In the genomic region with DNA sequence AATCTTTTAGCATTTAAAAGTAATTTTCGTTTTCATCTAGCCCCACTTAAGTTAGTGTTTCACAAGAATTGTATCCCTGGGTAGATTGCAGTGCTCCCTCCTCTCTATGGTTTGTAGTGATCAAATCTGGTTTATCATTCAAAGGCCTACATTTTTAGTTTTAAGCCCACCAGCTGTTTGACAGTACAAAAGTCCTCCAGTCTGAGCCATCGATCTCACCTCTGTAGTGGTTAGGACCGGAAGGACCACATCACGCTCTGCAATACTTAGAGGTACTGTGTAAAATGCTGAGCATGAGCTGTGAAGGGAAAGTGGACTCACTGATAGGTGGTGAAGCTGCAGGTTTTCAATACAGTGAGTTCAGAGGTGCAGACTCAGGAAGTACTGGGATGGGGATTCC, we compare ENCODE assay signal across 8 mouse cellular contexts. TPM values are rescaled to one million over a fixed set of nuclear protein-coding genes. Genes with fewer than 3 reads are reported as not detected.
DNase-seq lines count a peak whose midpoint lies in the region; ATAC-seq and TF ChIP-seq lines count a peak whose summit lies in the region.

No protein-coding gene starts in this region.

- H3K36me3 ChIP-seq in heart, embryonic 13.5 days, result peaks cover 20% of the 10 kb centered on the region
- H3K36me3 ChIP-seq in C2C12 (ENCODE audit: control insufficient read depth, insufficient read depth), result peaks cover 33% of the 10 kb centered on the region
- H3K36me3 ChIP-seq in forebrain, embryonic 12.5 days (replicated peaks), result peaks cover 9% of the 10 kb centered on the region
- peaks cover 15% of the 10 kb centered on the region for H3K36me3 ChIP-seq in liver, embryonic 15.5 days (replicated peaks)

- no peaks in the 10 kb centered on the region for H3K9me3 ChIP-seq in heart, embryonic 13.5 days
- no peaks in the 10 kb centered on the region for H3K9me3 ChIP-seq in forebrain, embryonic 12.5 days
- H3K9me3 ChIP-seq in liver, embryonic 15.5 days (replicated peaks), result no peaks in the 10 kb centered on the region

- peaks cover 61% of the 10 kb centered on the region for H3K79me2 ChIP-seq in C2C12 (ENCODE audit: control insufficient read depth, insufficient read depth)

- TF ChIP-seq CTCF in C2C12 (IDR thresholded peaks at IDR 0.05; ENCODE audit: control insufficient read depth, insufficient read depth, insufficient read length), result no peak

- H3K79me3 ChIP-seq in C2C12 (ENCODE audit: low read depth), result peaks cover 55% of the 10 kb centered on the region

- ATAC-seq in heart, embryonic 13.5 days (ENCODE audit: extremely low read depth, insufficient number of reproducible peaks, low FRiP score, low TSS enrichment), result no peak
- no peak for ATAC-seq in forebrain, embryonic 12.5 days (ENCODE audit: low FRiP score)
- no peak for ATAC-seq in liver, embryonic 15.5 days (ENCODE audit: insufficient read depth)
- no peak for ATAC-seq in frontal cortex, adult (ENCODE audit: low TSS enrichment)

- peak overlapping the region; percentile 92 for H3K4me2 ChIP-seq in heart, embryonic 13.5 days
- H3K4me2 ChIP-seq in forebrain, embryonic 12.5 days, result peak overlapping the region; percentile 79
- H3K4me2 ChIP-seq in liver, embryonic 15.5 days, result peak overlapping the region; percentile 87

- H3K9ac ChIP-seq in heart, embryonic 13.5 days, result peak overlapping the region; percentile 99
- peak overlapping the region; percentile 95 for H3K9ac ChIP-seq in forebrain, embryonic 12.5 days
- peak overlapping the region; percentile 100 for H3K9ac ChIP-seq in liver, embryonic 15.5 days

- WGBS in heart, embryonic 13.5 days, result 17% methylated on average over 4 of the region's 4 CpGs
- 50% methylated on average over 4 of the region's 4 CpGs for WGBS in forebrain, embryonic 12.5 days
- 4% methylated on average over 4 of the region's 4 CpGs for WGBS in liver, embryonic 15.5 days (ENCODE audit: insufficient replicate concordance)

- no peak for DNase-seq in heart, postnatal 25 days (ENCODE audit: low spot score)
- no peak for DNase-seq in frontal cortex, postnatal 25 days (ENCODE audit: low spot score in 2 of 2)
- DNase-seq in spleen, postnatal 4 days (ENCODE audit: low spot score in 2 of 2), result no peak

- intact Hi-C loops in heart, postnatal 25 days (cut with DNase I), result no loop called here

- H3K27me3 ChIP-seq in heart, embryonic 13.5 days (replicated peaks), result peaks cover 8% of the 10 kb centered on the region; the same call in 1 of the 2 replicates
- no peaks in the 10 kb centered on the region for H3K27me3 ChIP-seq in C2C12 (ENCODE audit: control insufficient read depth, insufficient read depth, insufficient read length)
- 0 out of 2 replicates have a peak, but pooled peaks cover under 1% of the 10 kb centered on the region for H3K27me3 ChIP-seq in forebrain, embryonic 12.5 days
- no peaks in the 10 kb centered on the region for H3K27me3 ChIP-seq in liver, embryonic 15.5 days

- peak overlapping the region; percentile 100 for H3K27ac ChIP-seq in heart, embryonic 13.5 days (replicated peaks)
- H3K27ac ChIP-seq in forebrain, embryonic 12.5 days, result peak overlapping the region; percentile 98
- peak overlapping the region; percentile 99 for H3K27ac ChIP-seq in liver, embryonic 15.5 days (replicated peaks)

- H3ac ChIP-seq in C2C12 (ENCODE audit: control insufficient read depth, insufficient read length, low read depth), result peak overlapping the region; percentile 68

- peaks cover 42% of the 10 kb centered on the region for H3K4me1 ChIP-seq in heart, embryonic 13.5 days
- H3K4me1 ChIP-seq in forebrain, embryonic 12.5 days, result peaks cover 34% of the 10 kb centered on the region
- H3K4me1 ChIP-seq in liver, embryonic 15.5 days (replicated peaks), result peaks cover 46% of the 10 kb centered on the region

- peak overlapping the region; percentile 87 for H3K4me3 ChIP-seq in heart, embryonic 13.5 days
- H3K4me3 ChIP-seq in C2C12 (ENCODE audit: insufficient read depth, poor library complexity, severe bottlenecking), result peak overlapping the region; percentile 92
- peak overlapping the region; percentile 86 for H3K4me3 ChIP-seq in forebrain, embryonic 12.5 days (replicated peaks)
- H3K4me3 ChIP-seq in liver, embryonic 15.5 days (replicated peaks), result peak overlapping the region; percentile 99

TF ChIP-seq in C2C12, 6 proteins besides CTCF, POLR2A, EP300 and RAD21:
- TF ChIP-seq MYOG (IDR thresholded peaks at IDR 0.05; ENCODE audit: control insufficient read depth, extremely low read depth, insufficient read length), result no peak
- TF ChIP-seq FOSL1 (IDR thresholded peaks at IDR 0.05; ENCODE audit: insufficient read depth, low read length, poor library complexity, severe bottlenecking), result no peak
- TF ChIP-seq MYOD1 (IDR thresholded peaks at IDR 0.05; ENCODE audit: control insufficient read depth, insufficient read length, low read depth), result no peak
- TF ChIP-seq MAX (IDR thresholded peaks at IDR 0.05), result no peak
- TF ChIP-seq USF1 (IDR thresholded peaks at IDR 0.05; ENCODE audit: low read depth), result no peak

RNA-seq across cellular contexts. Expression of gene Eif4e2, which starts 1.0 kb away (rescaled TPM):
- 120 and 123 TPM in 2 replicates for polyA plus RNA-seq in heart, embryonic 13.5 days (2015; fragmentation: Nextera tagmentation; extraction: Ambion mirVana)
- 10 to 100 TPM; 47.5 to 52.2 TPM for total RNA-seq in heart, postnatal 25 days (2021)
- polyA plus RNA-seq in C2C12 (2012; fragmentation: generic; extraction: Trizol), result 159 TPM
- polyA plus RNA-seq in forebrain, embryonic 12.5 days (2016; fragmentation: Nextera tagmentation; extraction: Ambion mirVana), result 134 and 137 TPM in 2 replicates
- 69.4 and 73.3 TPM in 2 replicates for polyA plus RNA-seq in liver, embryonic 15.5 days (2015; fragmentation: Nextera tagmentation; extraction: Ambion mirVana)

RNA-seq across cellular contexts. Expression of gene Chrng, which starts 10.3 kb away (rescaled TPM):
- polyA plus RNA-seq in heart, embryonic 13.5 days (2015; fragmentation: Nextera tagmentation; extraction: Ambion mirVana), result 0.67 and 1.2 TPM in 2 replicates
- total RNA-seq in heart, postnatal 25 days (2021), result not detected
- polyA plus RNA-seq in C2C12 (2012; fragmentation: generic; extraction: Trizol), result 3.5 TPM
- polyA plus RNA-seq in forebrain, embryonic 12.5 days (2016; fragmentation: Nextera tagmentation; extraction: Ambion mirVana), result not detected in 2 replicates
- 0.89 and 1.1 TPM in 2 replicates for polyA plus RNA-seq in liver, embryonic 15.5 days (2015; fragmentation: Nextera tagmentation; extraction: Ambion mirVana)

RNA-seq across cellular contexts. Expression of gene Chrnd, which starts 24.3 kb away (rescaled TPM):
- not detected in 2 replicates for polyA plus RNA-seq in heart, embryonic 13.5 days (2015; fragmentation: Nextera tagmentation; extraction: Ambion mirVana)
- not detected for total RNA-seq in heart, postnatal 25 days (2021)
- 7.4 TPM for polyA plus RNA-seq in C2C12 (2012; fragmentation: generic; extraction: Trizol)
- polyA plus RNA-seq in forebrain, embryonic 12.5 days (2016; fragmentation: Nextera tagmentation; extraction: Ambion mirVana), result 0.10 TPM in 1 of 2 replicates, not detected in the other
- polyA plus RNA-seq in liver, embryonic 15.5 days (2015; fragmentation: Nextera tagmentation; extraction: Ambion mirVana), result 0.36 and 0.45 TPM in 2 replicates

RNA-seq across cellular contexts. Expression of gene Prss56, which starts 31.6 kb away (rescaled TPM):
- 0.11 TPM in 1 of 2 replicates, not detected in the other for polyA plus RNA-seq in heart, embryonic 13.5 days (2015; fragmentation: Nextera tagmentation; extraction: Ambion mirVana)
- total RNA-seq in heart, postnatal 25 days (2021), result not detected
- polyA plus RNA-seq in C2C12 (2012; fragmentation: generic; extraction: Trizol), result 0.07 TPM
- polyA plus RNA-seq in forebrain, embryonic 12.5 days (2016; fragmentation: Nextera tagmentation; extraction: Ambion mirVana), result not detected in 2 replicates
- not detected in 2 replicates for polyA plus RNA-seq in liver, embryonic 15.5 days (2015; fragmentation: Nextera tagmentation; extraction: Ambion mirVana)

RNA-seq across cellular contexts. Expression of gene Efhd1, which starts 49.4 kb away (rescaled TPM):
- 0.14 and 0.29 TPM in 2 replicates for polyA plus RNA-seq in heart, embryonic 13.5 days (2015; fragmentation: Nextera tagmentation; extraction: Ambion mirVana)
- 1 to 10 TPM; 3.2 to 3.3 TPM for total RNA-seq in heart, postnatal 25 days (2021)
- polyA plus RNA-seq in C2C12 (2012; fragmentation: generic; extraction: Trizol), result 0.25 TPM
- 1.5 and 1.6 TPM in 2 replicates for polyA plus RNA-seq in forebrain, embryonic 12.5 days (2016; fragmentation: Nextera tagmentation; extraction: Ambion mirVana)
- 0.05 TPM in 1 of 2 replicates, not detected in the other for polyA plus RNA-seq in liver, embryonic 15.5 days (2015; fragmentation: Nextera tagmentation; extraction: Ambion mirVana)
